Mouse (Mus musculus) hindbrain, embryonic 16.5 days (tissue): Measurements from ENCODE around the gene Olfr1028. TPM values are rescaled to one million over a fixed set of nuclear protein-coding genes. Genes with fewer than 3 reads are reported as not detected.

Experiments
- polyA plus RNA-seq: library from polyadenylated mRNA; unstranded; fragments of >200 nt; fragmentation: Nextera tagmentation; extraction: Ambion mirVana; gene quantifications from 2 replicates; pipeline ENCODE4 v1.2.1, GENCODE M21; 2015

The Olfr1028 gene
- polyA plus RNA-seq, 1 experiment from 2014 or later: not detected

Other genes with a start within 250 kb of the Olfr1028 start
- not detected in 2 replicates for gene Olfr1009, start 235.0 kb upstream of the Olfr1028 start, polyA plus RNA-seq
- not detected in 2 replicates for gene Olfr1012, start 187.7 kb upstream of the Olfr1028 start, polyA plus RNA-seq
- gene Olfr1013, start 183.3 kb upstream of the Olfr1028 start, polyA plus RNA-seq: not detected in 2 replicates
- gene Olfr1014, start 177.7 kb upstream of the Olfr1028 start, polyA plus RNA-seq: not detected in 2 replicates
- gene Olfr1015, start 168.4 kb upstream of the Olfr1028 start, polyA plus RNA-seq: not detected in 2 replicates
- gene Olfr1016, start 147.9 kb upstream of the Olfr1028 start, polyA plus RNA-seq: not detected in 2 replicates
- gene Olfr1018, start 132.0 kb upstream of the Olfr1028 start, polyA plus RNA-seq: not detected in 2 replicates
- not detected in 2 replicates for gene Olfr1019, start 105.0 kb upstream of the Olfr1028 start, polyA plus RNA-seq
- gene Olfr1020, start 103.4 kb upstream of the Olfr1028 start, polyA plus RNA-seq: not detected in 2 replicates
- gene Olfr1022, start 81.8 kb upstream of the Olfr1028 start, polyA plus RNA-seq: not detected in 2 replicates
- not detected in 2 replicates for gene Olfr1023, start 64.8 kb upstream of the Olfr1028 start, polyA plus RNA-seq
- gene Olfr1024, start 45.4 kb upstream of the Olfr1028 start, polyA plus RNA-seq: not detected in 2 replicates
- gene Olfr1025-ps1, start 35.2 kb upstream of the Olfr1028 start, polyA plus RNA-seq: not detected in 2 replicates
- not detected in 2 replicates for gene Olfr1026, start 28.9 kb upstream of the Olfr1028 start, polyA plus RNA-seq
- gene Olfr1029, start 23.5 kb downstream of the Olfr1028 start, polyA plus RNA-seq: not detected in 2 replicates
- not detected in 2 replicates for gene Olfr1030, start 28.8 kb downstream of the Olfr1028 start, polyA plus RNA-seq
- gene Olfr1031, start 39.9 kb downstream of the Olfr1028 start, polyA plus RNA-seq: not detected in 2 replicates
- gene Olfr1032, start 55.1 kb downstream of the Olfr1028 start, polyA plus RNA-seq: not detected in 2 replicates
- gene Olfr1033, start 70.2 kb downstream of the Olfr1028 start, polyA plus RNA-seq: 0.69 TPM in 2 replicates
- not detected in 2 replicates for gene Olfr1034, start 95.4 kb downstream of the Olfr1028 start, polyA plus RNA-seq
- not detected in 2 replicates for gene Olfr1036, start 123.6 kb downstream of the Olfr1028 start, polyA plus RNA-seq
- gene Olfr1037, start 136.9 kb downstream of the Olfr1028 start, polyA plus RNA-seq: not detected in 2 replicates
- not detected in 2 replicates for gene Olfr1039, start 185.5 kb downstream of the Olfr1028 start, polyA plus RNA-seq
- gene Olfr1040, start 196.3 kb downstream of the Olfr1028 start, polyA plus RNA-seq: not detected in 2 replicates
- not detected in 2 replicates for gene Olfr1042, start 211.4 kb downstream of the Olfr1028 start, polyA plus RNA-seq
- gene Olfr1043, start 217.1 kb downstream of the Olfr1028 start, polyA plus RNA-seq: not detected in 2 replicates
- not detected in 2 replicates for gene Olfr1044, start 227.4 kb downstream of the Olfr1028 start, polyA plus RNA-seq
- not detected in 2 replicates for gene Olfr52, start 235.2 kb downstream of the Olfr1028 start, polyA plus RNA-seq